Mouse (Mus musculus) left cerebral cortex, postnatal 4 days (tissue): Measurements from ENCODE around the gene Farp1. TPM values are rescaled to one million over a fixed set of nuclear protein-coding genes. Genes with fewer than 3 reads are reported as not detected.

Experiments
- DNase-seq: peaks from one replicate; pipeline ENCODE4 v3.0.0-alpha.2; 2022
- intact Hi-C: fragments of 180-260 bp; cut with DNase I; formaldehyde crosslinking; loops from one replicate; pipeline ENCODE4 v1.15.1; 2025
- total RNA-seq, 2 experiments: library from RNA; stranded (reverse); gene quantifications; 2 replicates each; pipeline ENCODE4 v1.2.3; 2021

The Farp1 gene
- total RNA-seq, 2 experiments from 2014 or later = 239 to 257 TPM

GRCm38 (mm10) chr14:121210318-121210717 is 175.3 kb downstream of the Farp1 start:
- DNase-seq = no peak
- intact Hi-C loops = no loop called here

DNA sequence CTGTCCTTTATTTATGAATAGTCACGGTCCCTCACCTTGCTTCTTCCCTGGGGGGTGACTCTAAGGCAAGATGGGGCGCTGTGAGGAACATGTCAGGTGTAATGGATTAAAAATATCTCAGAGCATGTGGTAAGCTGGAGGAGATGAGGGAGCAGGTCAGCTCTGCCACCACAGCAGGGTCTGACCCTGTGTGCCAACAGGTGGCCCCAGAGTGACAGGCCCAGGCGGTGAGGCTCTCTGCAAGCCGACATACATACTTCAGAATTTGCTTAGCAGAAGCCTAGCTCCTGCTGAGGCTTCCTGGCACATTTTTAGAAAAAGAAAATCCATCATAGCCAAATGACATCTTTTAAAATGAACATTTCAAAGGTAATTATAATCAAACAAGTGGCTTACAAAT is 178.7 kb downstream of the Farp1 start:
- DNase-seq = no peak
- intact Hi-C loops = no loop called here

DNA sequence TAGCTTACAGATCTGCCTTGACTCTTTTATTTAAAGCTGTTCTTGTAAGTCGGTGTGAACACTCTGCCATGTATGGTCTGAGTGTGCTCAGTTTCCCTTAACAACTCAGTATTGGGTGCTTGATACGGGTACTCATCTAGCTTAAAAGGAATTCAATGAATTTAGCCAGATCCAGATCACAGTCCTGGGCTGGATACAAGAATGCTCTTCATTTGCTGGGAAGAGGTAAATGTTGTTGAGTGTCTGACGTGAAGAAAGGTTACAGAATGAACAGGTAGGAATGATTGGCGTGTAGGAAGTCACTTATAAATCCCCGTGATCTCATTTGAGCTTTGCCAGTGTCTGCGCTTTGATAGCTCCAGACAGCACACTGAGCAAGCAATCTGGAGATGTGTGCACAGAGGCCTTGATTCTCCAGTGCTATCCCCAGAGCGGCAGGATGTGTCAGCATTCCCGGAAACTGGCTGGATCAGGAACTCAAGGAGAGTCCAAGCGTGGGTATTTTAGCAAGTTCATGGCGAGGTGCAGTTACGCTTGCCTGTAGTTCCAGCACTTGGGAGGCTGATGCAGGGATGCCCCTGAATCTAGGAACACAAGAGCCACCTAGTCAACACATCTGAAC is 179.7 kb downstream of the Farp1 start:
- intact Hi-C loops = no loop called here

GRCm38 (mm10) chr14:121215817-121216216 is 180.8 kb downstream of the Farp1 start:
- intact Hi-C loops = no loop called here
- DNase-seq = no peak

More for the DNA sequence above, 179.7 kb downstream of the Farp1 start:
- DNase-seq = no peak

DNA sequence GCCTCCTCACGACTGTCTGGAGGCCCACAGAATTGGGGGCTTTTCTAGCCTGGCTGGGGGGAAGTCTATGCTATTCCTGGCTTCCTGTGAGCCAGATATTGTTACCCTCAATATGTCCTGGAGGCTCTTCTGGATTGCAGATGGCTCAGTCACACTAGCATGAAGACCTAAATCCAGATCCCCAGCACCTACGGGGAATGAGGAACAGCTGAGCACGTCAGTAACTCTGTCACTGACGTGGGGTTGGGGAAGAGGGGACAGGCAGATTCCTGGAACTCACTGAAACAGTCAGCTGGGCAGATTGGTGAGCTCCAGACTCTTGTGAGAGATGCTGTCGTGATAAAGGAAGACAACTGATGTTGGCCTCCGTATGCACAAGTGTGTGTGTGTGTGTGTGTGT is 181.7 kb downstream of the Farp1 start:
- intact Hi-C loops = no loop called here
- no peak for DNase-seq

GRCm38 (mm10) chr14:121218620-121219019 is 183.6 kb downstream of the Farp1 start:
- no peak for DNase-seq
- intact Hi-C loops = no loop called here

DNA sequence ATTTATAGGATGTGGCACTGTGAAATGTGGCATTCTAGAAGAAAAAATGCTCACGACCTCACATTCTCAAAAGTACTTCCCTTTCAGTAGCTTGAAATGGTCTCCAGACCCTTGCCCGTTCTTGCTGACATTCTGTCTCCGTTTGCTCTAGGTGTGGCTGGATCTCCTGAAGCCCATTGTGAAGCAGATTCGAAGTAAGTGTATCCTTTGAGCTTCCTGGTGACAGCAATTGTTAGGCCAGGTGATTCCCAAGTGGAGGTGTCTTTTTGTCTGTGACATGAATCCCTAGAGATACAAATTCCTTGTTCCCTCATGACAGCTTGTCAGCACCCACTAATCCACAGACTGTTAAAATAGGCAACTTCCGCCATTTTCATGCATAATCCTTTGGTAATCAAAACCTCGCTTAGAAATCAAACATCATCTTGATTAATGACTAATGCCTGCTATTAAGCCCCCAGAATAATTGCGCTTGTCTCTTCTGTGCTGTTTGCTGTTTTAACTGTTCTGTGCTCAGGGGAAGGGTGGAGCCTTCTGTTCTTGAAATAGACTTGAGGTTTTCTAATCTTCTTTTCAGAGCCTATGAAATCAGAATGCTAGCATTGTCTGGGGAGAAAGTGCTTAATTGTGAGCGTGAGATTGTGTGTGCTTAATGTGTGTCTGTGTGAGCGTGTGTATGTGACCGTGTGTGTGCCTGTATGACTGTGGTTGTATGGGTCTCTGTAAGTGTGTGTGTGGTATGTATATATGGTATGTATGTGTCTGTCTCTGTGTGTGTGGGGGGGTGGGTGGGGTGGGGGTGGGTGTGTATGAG is 184.4 kb downstream of the Farp1 start:
- no peak for DNase-seq
- intact Hi-C loops = loop anchor here (5.0 kb wide), 1 partner anchor 182 kb away; the partner anchor contains the start of gene Farp1

GRCm38 (mm10) chr14:121220040-121220322 is 185.0 kb downstream of the Farp1 start:
- intact Hi-C loops = loop anchor here (5.0 kb wide), 1 partner anchor 183 kb away; the partner anchor contains the start of gene Farp1
- DNase-seq = no peak

GRCm38 (mm10) chr14:121220723-121221122 is 185.7 kb downstream of the Farp1 start:
- peak; percentile 72 for DNase-seq

GRCm38 (mm10) chr14:121225804-121226203 is 190.8 kb downstream of the Farp1 start:
- intact Hi-C loops = no loop called here
- DNase-seq = no peak

More at GRCm38 (mm10) chr14:121220723-121221122, 185.7 kb downstream of the Farp1 start:
- intact Hi-C loops = loop anchor here (5.0 kb wide), 1 partner anchor 183 kb away; the partner anchor contains the start of gene Farp1

DNA sequence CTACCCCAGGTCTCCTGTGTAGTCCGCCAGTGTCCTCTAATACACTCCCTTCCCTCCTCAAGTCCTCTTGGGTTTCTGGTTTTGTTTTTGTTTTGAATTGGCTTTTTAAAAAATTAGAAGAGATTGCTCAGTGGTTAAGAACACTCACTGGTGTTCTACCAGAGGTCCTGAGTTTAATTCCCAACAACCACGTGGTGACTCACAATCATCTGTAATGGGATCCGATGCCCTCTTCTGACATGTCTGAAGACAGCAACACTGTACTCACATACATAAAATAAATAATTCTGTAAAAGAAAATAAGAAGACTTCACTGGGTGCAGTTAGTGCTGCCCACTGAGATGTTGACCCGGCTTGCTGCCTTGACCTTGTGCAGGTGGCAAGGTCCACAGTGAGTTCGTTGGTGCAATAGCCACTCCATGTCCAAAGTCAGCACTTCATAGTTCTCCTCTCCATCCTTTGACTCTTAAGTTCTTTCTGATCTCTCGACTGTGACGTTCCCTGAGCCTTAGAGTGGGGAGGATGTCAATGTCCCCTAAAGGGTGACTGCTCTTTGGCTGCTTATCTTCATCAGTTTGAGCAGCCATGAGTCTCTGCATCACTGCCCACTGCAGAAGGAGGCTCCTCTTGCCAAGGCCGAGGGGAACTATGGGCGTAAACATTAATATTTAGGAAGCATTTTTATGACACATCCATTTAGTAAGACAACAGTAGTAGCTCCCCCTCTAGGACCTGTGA is 194.2 kb downstream of the Farp1 start:
- intact Hi-C loops = no loop called here
- no peak for DNase-seq

DNA sequence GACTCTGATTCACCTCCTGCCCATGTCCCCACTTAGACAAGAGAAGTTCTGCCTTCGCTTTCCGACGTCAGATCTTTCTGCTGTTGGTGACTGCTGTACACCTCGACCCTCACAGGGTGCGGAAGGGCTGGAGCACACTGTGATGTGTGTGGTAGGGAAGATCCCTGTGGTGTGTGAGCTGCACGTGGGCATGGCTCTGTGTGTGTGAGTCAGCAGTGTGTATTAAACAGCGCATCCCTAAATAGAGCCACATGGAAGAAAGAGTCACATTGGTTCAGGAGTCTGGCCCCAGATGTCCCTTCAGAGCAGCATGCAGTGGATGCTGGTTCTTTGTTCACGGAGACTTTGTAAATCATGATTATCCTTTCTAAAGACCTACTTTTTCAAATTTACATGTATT is 196.2 kb downstream of the Farp1 start:
- intact Hi-C loops = loop anchor here (10.0 kb wide), 1 partner anchor 396 kb away; no protein-coding TSS in a partner anchor
- DNase-seq = no peak

- intact Hi-C loops = loop anchor here (10.0 kb wide), 1 partner anchor 400 kb away; no protein-coding TSS in a partner anchor
Measured at GRCm38 (mm10) chr14:121234741-121235307, 199.8 kb downstream of the Farp1 start.

GRCm38 (mm10) chr14:121236736-121237135 is 201.7 kb downstream of the Farp1 start:
- intact Hi-C loops = loop anchor here (10.0 kb wide), 1 partner anchor 402 kb away; no protein-coding TSS in a partner anchor
- DNase-seq = no peak

More at GRCm38 (mm10) chr14:121234741-121235307, 199.8 kb downstream of the Farp1 start:
- DNase-seq = no peak

- intact Hi-C loops = loop anchor here (10.0 kb wide), 1 partner anchor 404 kb away; no protein-coding TSS in a partner anchor
- no peak for DNase-seq
Measured at GRCm38 (mm10) chr14:121238727-121239126, 203.7 kb downstream of the Farp1 start.

GRCm38 (mm10) chr14:121239386-121239785 is 204.4 kb downstream of the Farp1 start:
- intact Hi-C loops = loop anchor here (10.0 kb wide), 1 partner anchor 405 kb away; no protein-coding TSS in a partner anchor
- no peak for DNase-seq

GRCm38 (mm10) chr14:121244104-121244503 is 209.1 kb downstream of the Farp1 start:
- intact Hi-C loops = no loop called here
- no peak for DNase-seq

GRCm38 (mm10) chr14:121246048-121246731 is 211.2 kb downstream of the Farp1 start:
- intact Hi-C loops = no loop called here
- no peak for DNase-seq

DNA sequence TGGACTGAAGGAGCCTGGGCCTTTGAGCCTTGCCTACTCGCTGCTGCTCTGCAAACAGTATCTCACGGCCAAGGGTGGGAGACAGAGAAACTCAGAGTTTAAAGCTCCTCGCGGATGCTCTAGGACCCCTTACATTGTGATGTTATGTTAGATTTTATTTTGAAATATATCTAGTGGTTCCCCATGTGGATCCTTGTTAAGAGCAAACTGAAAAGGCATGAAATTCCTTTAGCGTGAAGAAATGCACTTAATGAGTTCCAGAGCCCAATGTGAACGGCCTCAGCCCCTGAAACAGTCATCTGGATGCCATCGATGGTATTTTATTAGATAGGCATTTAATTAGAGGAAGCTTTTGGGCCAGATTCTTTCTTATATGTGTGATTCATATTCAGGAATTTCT is 212.3 kb downstream of the Farp1 start:
- no peak for DNase-seq

GRCm38 (mm10) chr14:121248346-121248745 is 213.3 kb downstream of the Farp1 start:
- intact Hi-C loops = no loop called here
- DNase-seq = no peak

More for the DNA sequence above, 212.3 kb downstream of the Farp1 start:
- intact Hi-C loops = no loop called here
